Mouse (Mus musculus): ENCODE results near the gene Phc2. TPM values are rescaled to one million over a fixed set of nuclear protein-coding genes. Genes with fewer than 3 reads are reported as not detected.
"Not testable (repeated sequence)": the region's sequence is repeated elsewhere in the genome, so short reads cannot be mapped to it uniquely, and the experiment has no call there.

Phc2 gene
- total RNA-seq (2021): 10 to 100 TPM; 15.5 to 17.8 TPM
- long read RNA-seq, experiment 1, transcript Phc2-202 (7 exons, 2,535 nt): major isoform, 5 of 17 reads
- long read RNA-seq, experiment 1, partial matches to known transcripts: 4 of 17 reads
- long read RNA-seq, experiment 1, other reads (novel, unspliced or antisense): 8 of 17 reads
- long read RNA-seq, experiment 2, transcript Phc2-202 (7 exons, 2,535 nt): major isoform, 16 of 22 reads
- long read RNA-seq, experiment 2, partial matches to known transcripts: 1 of 22 reads
- long read RNA-seq, experiment 2, other reads (novel, unspliced or antisense): 3 of 22 reads

DNA sequence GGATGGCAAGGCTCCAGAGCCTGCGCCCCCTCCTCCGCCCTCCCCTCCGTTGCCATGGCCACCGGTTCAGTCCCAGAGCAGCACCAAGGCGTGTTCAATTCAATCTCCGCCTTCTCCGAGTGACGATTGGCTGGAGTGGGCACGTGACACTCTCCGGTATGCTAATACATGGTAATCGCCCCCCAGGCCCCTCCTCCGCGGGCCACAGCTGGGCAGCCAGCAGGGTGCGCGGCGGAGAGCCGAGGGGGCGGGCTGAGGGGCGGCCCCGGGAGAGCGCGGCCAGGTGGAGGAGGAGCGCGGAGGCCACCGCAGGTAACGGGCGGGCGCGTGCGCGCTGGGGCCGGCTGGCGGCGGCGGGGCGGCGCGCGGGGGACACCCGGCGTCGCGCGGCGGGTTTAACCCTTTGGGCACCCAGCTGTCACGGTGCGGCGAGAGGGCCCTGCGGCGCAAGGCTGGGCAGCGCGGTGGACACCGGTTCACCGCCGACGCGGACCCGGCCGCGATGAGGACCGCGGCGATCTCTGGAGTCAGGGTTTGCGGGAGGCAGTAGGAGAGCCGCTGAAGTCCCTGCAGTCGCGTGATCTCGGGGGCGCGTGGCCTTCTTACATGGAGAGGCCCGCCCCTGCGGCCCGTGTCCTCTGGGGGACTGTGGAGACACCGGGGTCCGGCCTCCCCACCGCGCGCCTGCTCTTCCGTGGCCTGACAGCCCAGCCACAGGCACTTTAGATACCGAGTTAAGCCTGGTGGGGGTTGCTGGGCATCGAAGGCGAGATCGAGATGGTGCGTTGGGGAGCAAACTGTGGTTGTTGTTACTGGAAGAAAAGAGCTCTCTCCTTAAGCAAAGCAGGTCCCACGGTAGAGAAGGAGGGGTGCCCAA, at the start of gene Phc2:
TSS of gene Phc2 (plus strand) at position 198 of the 877 bp plus-strand sequence.
- intact Hi-C loops (cut with DNase I): loop anchor here (5.0 kb wide), 1 partner anchor 42 kb away; the partner anchor contains the start of gene Zscan20
- DNase-seq: peak; percentile 75 to 80

DNA sequence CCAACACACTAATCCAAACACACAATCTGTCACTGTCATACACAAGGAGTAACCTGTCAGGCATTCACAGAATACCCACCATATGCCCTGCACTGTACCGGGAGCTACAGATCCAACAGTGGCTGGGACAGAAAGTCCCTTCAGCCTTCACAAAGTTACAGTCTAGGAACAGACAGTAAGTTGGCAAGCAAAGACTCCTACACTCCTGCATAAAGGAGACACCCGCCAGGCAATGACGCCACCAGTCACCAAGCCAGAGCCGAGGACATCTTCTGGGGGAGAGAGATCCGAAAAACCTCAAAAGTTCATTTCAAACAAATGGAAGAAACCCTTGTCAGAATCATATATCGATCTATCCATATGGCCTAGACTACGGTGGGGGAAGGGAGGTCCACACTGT, 47.9 kb upstream of the Phc2 start:
- DNase-seq: no peak
- intact Hi-C loops (cut with DNase I): no loop called here

DNA sequence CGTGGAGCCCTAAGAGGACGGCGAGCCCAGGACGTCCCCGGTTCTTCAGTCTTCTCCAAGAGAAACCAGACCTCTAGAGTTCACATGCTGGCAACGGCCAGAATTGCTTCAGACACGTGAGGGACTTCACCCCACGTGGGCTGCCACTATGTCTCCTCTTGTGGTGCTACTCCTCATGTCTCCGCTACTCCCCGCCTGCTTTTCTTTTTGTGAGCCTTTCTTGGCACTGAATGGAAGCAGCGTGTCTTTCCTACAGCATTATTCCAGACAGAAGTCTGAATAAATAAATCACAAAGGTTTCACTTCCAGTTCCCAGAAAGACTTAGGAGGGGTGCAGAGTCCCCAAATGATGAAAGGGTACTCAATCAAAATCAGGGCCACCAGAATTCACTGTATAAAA, 46.8 kb upstream of the Phc2 start:
- intact Hi-C loops (cut with DNase I): no loop called here
- DNase-seq: no peak

DNA sequence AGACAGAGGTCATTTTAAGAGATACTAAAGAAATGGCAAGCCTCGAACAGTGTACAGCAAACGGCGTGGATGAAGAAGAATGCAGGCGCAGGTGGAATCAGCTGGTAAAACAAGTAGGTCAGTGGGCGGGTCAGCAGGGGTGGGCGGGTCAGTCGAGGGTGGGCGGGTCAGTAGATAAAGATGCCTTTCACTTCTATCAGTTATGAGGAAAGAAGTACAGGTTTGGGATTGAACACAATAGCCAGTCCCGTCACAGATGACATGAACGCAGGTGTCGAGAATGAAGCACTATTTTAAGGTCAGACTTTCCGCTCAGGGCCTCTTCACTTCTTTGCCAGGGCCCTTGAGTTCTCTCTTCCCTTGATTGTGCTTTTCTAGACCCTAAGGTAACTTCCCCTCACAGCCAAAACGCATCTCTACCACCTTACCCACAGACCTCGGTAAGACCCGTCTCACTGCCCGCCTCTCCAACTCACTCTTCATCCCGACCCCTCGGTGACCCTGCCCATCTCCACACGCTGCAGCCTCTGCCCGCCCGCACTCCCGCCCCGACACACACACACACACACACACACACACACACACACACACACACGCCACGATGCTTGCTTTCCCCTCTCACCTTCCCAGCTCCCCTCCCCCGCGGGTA, 45.1 kb upstream of the Phc2 start:
- intact Hi-C loops (cut with DNase I): no loop called here
- no peak for DNase-seq

DNA sequence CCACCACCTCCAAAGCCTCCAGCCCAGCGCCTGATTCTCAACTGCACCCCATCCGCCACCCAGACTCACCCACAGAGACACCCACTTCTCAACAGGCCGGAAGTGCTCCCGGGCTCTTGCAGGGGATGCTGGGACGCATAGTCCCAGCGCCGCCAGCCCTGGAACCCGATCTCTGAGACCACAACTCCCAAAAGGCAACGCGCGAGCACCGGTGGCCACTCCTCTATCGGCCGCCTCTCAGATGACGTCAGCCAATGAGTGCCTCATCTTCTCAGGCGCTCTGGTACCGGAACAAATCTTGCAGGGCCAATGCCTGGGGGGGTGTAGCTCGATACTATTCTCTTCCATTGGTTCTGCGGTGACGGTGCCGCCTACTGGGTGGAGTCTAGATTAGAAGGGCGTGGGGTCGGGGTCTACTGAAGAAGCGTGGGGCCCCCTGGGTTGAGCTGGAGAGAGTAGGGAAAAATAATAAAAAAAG, 44.5 kb upstream of the Phc2 start, which contains the start of gene Zscan20:
TSS of gene Zscan20 (minus strand) at position 174 of the 478 bp plus-strand sequence.
- intact Hi-C loops (cut with DNase I): loop anchor here (5.0 to 10.0 kb wide), 4 partner anchors 42 to 245 kb away; partner anchors contain the start of gene Phc2

DNA sequence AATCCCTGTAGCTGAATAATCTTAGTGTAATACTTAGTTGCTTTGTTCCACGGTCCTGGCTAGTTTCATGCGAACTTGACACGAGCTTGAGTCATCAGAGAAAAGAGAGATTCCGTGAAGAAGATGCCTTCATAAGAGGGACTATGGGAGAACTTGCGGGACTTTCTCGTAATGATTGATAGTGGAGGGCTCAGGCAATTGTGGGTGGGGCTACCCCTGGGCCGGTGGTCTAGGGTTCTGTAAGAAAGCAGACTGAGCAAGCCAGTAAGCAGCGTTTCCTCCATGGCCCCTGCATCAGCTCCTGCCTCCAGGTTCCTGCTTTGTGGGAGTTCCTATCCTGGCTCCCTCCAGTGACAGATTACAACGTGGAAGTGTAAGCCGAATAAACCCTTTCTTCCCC, 43.8 kb upstream of the Phc2 start:
- intact Hi-C loops (cut with DNase I): loop anchor here (5.0 to 10.0 kb wide), 4 partner anchors 42 to 244 kb away; partner anchors contain the start of gene Phc2
- DNase-seq: no peak

More for the DNA sequence above, 44.5 kb upstream of the Phc2 start, which contains the start of gene Zscan20:
- DNase-seq: peak; percentile 89 to 92

DNA sequence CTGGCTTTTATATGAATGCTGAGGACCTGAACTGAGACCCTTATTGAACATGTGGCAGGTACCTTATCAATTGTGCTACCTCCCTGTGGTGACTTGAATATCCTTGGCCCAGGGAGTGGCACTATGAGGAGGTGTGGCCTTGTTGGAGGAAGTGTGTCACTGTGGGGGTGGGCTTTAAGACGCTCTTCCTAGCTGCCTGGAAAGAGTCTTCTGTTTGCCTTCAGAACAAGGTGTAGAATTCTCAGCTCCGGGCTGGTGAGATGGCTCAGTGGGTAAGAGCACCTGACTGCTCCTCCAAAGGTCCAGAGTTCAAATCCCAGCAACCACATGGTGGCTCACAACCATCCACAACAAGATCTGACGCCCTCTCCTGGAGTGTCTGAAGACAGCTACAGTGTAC, 42.8 kb upstream of the Phc2 start:
- intact Hi-C loops (cut with DNase I): loop anchor here (5.0 to 10.0 kb wide), 4 partner anchors 41 to 243 kb away; partner anchors contain the start of gene Phc2
- not testable (repeated sequence) for DNase-seq

DNA sequence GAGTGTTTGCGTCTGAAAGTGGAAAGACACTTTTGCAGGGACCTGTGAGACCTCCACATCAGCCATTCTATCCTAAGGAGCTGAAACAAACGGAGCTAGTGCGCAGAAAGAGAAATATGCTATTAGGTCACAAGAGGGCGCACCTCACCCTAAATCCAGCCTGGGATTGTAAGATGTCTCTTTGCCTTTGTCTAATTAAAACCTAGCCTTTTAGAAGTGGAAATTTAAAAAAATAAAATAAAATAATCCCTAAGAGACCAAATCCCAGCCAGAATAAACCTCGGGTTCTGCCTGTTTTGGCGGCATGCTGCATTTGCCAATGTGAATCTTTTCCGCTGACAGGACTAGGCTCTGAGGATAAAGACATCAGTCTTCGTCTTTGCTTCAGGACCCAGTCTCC, 41.2 kb upstream of the Phc2 start:
- DNase-seq: no peak
- intact Hi-C loops (cut with DNase I): loop anchor here (5.0 to 10.0 kb wide), 4 partner anchors 39 to 241 kb away; partner anchors contain the start of gene Phc2

DNA sequence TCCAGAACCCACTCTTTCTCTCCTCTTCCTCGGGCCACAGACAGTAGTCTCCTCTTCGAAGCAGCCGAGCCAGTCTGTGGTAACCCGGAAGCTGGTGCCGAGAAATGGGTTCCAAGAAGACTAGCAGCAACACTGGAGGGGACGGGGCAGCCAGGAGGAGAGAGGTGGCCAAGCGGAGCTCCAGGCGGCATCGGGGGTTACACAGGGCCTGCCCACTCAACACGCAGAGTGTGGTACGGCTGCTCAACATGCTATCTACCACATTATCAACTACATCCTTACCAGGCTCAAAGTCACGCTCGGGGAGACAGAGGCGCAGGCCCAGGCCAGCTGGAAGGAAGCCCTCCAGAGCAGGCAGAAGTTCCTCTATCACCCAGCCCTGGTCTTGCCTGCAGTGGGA, 38.7 kb upstream of the Phc2 start:
- DNase-seq: no peak
- intact Hi-C loops (cut with DNase I): loop anchor here (10.0 kb wide), 1 partner anchor 239 kb away; no protein-coding TSS in a partner anchor

DNA sequence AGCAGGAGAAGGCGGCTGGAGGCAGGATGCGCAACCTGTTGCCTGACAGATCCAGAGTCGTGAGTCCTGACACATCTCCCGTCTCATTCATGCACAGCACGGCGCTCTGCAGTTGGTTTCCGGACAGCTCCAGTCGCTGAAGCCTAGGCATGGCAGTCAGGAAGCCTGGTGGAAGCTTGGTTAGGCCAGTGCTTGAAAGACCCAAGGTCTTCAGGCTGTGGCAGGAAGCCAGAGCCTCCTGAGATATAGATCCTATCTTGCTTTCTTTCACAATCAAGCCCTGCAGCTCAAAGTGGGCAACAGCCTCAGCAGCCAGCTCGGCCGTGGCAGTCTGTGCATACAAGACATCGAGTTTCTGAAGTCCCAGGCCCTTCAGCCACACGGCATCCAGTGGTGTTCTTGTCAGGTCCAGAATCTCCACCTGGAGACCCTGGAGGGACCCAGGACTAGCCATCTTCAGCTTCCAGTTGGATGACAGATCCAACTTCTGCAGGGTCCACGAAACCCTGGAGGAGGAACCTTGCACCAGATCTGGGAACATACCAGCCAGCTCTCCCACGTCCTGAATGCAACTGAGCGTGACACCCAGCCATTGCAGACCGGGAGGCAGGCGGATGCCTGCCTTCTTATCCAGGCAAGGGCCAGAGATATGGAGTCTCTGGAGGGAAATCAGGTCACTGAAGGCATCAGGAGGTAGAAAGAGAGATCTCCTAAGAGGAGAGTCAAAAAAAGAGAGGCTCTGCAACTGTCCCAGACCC, 37.0 kb upstream of the Phc2 start:
- intact Hi-C loops (cut with DNase I): loop anchor here (10.0 kb wide), 1 partner anchor 237 kb away; no protein-coding TSS in a partner anchor
- DNase-seq: no peak

DNA sequence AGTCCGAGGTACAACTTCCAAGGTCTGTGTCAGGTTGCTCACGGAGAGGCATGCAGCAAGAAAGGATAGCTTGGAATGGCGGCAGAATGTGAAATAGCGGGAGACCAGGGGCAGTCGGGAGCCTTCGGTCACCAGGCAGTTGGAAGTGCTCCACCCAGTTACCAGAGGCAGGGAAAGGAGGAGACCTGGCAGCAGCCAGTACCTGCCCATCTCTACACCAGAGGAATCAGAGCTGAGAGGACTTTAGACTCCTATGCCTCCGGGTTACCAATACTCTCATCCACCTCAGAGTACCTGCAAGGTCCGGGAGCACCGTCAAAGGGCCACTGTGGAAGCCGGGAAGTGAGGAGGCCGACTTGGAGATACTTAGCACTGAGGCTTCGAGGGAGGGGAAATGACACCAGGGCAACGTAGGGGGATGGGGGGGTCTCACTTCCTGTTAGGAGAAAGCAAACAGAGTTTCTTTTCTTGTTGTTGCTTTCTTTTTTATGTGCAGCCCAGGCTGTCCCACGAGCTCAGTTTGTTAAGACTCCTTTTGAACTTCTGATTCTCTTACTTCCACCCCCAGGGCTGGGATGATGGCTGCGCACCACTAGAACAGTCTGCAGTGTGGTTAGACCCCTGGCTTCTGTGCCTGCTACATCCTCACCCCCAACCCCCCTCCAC, 36.1 kb upstream of the Phc2 start, which contains the start of gene Tlr12:
TSS of gene Tlr12 (minus strand) at position 374 of the 666 bp plus-strand sequence.
- no peak for DNase-seq
- intact Hi-C loops (cut with DNase I): loop anchor here (10.0 kb wide), 1 partner anchor 236 kb away; no protein-coding TSS in a partner anchor

DNA sequence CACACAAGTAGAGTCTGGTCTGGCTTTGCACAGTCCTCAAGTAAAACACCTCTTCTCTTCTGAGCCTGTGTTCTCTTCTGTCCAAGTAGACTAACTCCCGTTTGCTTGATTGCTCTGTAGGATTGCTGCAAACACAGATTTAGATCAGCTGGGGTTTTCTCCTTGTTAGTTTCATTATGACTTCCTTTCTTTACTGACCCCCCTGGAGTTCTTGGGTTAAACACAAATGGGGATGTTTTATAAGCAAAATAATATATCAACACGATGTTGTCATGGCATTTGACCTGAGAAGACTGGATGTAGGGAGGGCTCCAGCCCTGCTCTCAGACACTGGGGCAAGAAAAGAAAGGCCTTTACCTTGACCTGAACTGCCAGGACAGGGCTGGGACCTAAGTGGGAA, 35.5 kb upstream of the Phc2 start:
- DNase-seq: no peak
- intact Hi-C loops (cut with DNase I): loop anchor here (10.0 kb wide), 1 partner anchor 236 kb away; no protein-coding TSS in a partner anchor

DNA sequence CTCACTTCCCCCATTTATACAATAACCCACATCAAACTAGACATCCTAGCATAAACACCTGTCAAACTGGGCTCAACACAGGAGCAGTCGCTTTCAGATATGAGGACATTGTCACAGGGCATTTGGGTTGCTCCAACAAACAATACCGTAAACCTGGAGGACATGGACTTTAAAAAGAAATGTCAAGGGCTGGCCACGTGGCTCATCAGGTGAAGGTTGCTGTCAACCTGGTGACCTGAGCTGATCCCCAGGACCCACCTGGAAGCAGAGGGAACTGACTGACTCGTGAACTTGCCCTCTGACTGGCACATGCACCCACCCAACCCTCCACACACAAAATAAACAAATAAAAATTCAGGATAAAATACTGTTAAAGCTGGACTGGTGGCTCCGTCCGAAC, 33.9 kb upstream of the Phc2 start:
- DNase-seq: no peak
- intact Hi-C loops (cut with DNase I): no loop called here

DNA sequence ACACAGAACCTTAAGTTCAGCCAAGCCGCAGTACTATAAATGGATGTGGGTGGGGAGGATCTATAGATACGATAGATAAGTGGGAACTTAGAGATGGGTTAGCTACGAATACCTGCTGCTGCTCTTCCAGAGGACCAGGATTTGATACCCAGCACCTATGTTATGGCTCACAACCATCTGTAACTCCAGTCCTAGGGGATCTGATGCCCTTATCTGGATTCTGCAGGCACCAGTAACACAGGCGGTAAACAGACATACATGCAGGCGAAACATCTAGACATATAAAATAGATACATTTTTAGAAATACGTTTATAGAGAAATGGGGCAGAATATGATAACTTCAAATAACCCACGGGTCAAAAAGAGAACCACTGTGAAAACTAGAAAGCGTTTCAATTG, 33.4 kb upstream of the Phc2 start:
- intact Hi-C loops (cut with DNase I): no loop called here
- DNase-seq: no peak

DNA sequence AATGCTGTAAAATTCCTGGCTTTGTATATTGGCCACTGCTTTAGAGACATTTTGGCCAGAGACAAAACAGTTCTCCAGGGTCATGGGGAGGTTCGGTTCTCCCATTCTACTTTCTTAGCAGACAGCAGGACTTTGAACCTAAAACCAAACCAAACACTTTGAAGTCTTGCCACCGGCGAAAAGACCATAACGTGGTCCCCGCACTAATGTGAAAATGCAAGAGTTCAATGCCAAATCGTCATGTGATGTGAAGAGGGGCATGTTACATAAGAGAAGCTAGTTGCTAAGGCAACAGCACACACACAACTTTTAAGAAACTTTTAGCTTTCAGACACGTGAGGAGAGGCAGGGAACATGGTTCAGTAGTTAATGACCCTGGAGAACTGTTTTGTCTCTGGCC, 19.1 kb upstream of the Phc2 start:
- intact Hi-C loops (cut with DNase I): no loop called here
- no peak for DNase-seq

DNA sequence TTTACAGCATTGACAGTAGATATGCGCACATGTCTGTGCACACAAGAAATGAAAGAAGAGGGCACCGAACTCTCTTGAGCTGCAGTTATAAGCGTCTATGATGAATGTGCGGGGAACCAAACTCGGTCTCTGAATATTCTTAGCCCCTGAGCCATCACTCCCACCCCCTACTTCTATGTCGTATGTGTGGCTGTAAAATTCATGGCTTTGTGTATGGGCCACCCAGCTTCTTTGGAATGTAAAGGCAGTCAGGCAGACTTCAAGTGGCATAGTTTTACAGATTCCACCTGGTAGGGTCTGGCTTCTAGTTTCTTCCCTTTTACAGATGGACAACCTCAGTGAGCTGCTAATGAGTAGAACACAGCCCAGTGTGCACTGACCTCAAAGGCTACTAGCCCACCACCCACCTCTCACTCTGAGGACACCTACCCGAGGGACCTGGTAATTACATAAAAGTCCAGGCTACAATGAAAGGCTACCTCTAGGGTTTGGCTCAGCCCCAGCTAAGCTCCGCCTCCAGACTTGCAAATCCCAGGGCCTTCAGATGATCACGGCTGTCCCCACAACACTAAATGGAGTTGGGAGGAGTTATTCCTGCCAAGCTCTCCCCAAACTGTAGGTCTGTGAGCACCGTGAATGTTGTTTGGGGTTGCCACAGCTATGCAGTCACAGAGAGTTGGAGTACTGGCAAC, 18.5 kb upstream of the Phc2 start:
- no peak for DNase-seq
- intact Hi-C loops (cut with DNase I): no loop called here

DNA sequence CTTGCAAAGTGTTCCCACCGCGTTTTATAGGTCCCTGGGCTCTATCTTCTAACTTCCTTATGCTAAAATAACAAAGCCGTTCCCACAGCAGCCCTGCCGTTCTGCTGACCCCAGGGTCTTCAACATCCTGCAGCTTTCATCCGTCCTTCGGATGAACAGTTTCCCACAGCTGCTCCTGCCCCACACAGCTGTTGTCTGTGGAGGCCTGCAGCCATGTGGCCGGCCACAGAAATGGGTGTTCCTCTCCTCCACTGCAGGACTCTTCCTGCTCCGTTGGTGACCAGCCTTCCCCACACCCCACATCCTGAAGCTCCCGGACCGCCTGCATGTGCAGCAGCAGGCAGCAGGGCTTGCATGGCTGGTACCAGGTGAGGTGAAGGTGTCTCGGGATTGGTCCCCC, 17.3 kb upstream of the Phc2 start:
- no peak for DNase-seq
- intact Hi-C loops (cut with DNase I): no loop called here

DNA sequence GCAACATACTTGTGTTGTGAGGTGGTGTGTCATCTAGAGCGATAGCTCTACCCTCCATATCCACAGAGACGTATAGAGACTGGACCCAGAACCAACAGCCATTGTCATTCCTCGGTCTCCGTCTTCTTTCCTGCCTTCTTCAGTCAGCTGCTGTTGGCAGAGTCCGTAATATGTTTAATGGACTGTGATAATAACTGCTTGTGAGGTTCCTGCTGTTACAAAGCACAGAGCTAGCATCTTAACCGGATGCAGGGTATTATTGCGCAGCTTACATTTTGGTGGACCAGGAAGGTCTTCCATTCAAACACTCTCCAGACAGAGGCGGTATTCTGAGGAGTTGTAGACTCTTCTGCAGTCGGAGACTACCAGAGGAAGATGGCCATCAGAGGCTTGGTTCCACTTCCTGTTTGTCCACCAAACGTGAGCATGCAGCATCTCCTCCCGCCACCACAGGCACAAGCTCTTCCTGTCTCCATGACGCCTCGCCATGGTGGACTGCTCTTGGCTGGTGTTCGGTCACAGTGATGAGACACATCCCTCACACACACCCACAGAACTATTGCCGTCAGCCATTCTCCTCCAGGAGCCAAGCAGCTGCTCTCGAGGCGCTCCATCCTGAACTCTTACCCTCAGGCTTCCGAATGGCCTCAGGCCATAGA, 16.1 kb upstream of the Phc2 start:
- intact Hi-C loops (cut with DNase I): no loop called here
- DNase-seq: no peak
